Mouse (Mus musculus) forebrain, embryonic 16.5 days (tissue): ENCODE results near the gene Gstt2. TPM values are rescaled to one million over a fixed set of nuclear protein-coding genes. Genes with fewer than 3 reads are reported as not detected.

Experiments used
- ATAC-seq: fragments of 200-750 bp; cut with Nextera tagmentation; 2 replicates; pipeline ENCODE4 v1.8.0; 2017; ENCODE audit warnings: mild to moderate bottlenecking, moderate library complexity
- H3K27ac ChIP-seq: fragments of 300-500 bp; sonication (generic); 2 replicates; pipeline ENCODE4 v1.5.1; 2014; ENCODE audit warnings: low read length, control low read depth
- H3K27me3 ChIP-seq: fragments of 300-500 bp; sonication (generic); replicated peaks from 2 replicates; pipeline ENCODE4 v1.6.1; 2014; ENCODE audit warnings: low read length; ENCODE audit not compliant: control insufficient read depth, insufficient read depth
- H3K36me3 ChIP-seq: fragments of 300-500 bp; sonication (generic); 2 replicates; pipeline ENCODE4 v1.6.1; 2014; ENCODE audit not compliant: control insufficient read depth, insufficient read depth
- H3K4me1 ChIP-seq: fragments of 300-500 bp; sonication (generic); replicated peaks from 2 replicates; pipeline ENCODE4 v1.6.1; 2014; ENCODE audit warnings: low read length; ENCODE audit not compliant: control insufficient read depth, insufficient read depth
- H3K4me2 ChIP-seq: fragments of 300-500 bp; sonication (generic); 2 replicates; pipeline ENCODE4 v1.6.1; 2014; ENCODE audit warnings: mild to moderate bottlenecking, low read length, control low read depth
- H3K4me3 ChIP-seq: fragments of 300-500 bp; sonication (generic); replicated peaks from 2 replicates; pipeline ENCODE4 v1.5.1; 2014; ENCODE audit warnings: mild to moderate bottlenecking, low read length, control low read depth
- H3K9ac ChIP-seq: fragments of 300-500 bp; sonication (generic); replicated peaks from 2 replicates; pipeline ENCODE4 v1.6.1; 2014; ENCODE audit warnings: low read depth, low read length, control low read depth
- H3K9me3 ChIP-seq: fragments of 300-500 bp; sonication (generic); 2 replicates; pipeline ENCODE4 v1.6.1; 2016; ENCODE audit warnings: low read length; ENCODE audit not compliant: control insufficient read depth
- WGBS: fragments of 180-500 bp; shearing (Covaris S2); extraction: QIAGEN DNeasy Blood & Tissue Kit; methylation state at CpG from one replicate; pipeline ENCODE4 v1.1.7; 2014; 5-methylcytosine and 5-hydroxymethylcytosine counted together
- polyA plus RNA-seq: library from polyadenylated mRNA; unstranded; fragments of >200 nt; fragmentation: Nextera tagmentation; extraction: Ambion mirVana; gene quantifications from 2 replicates; pipeline ENCODE4 v1.2.1, GENCODE M21; 2015

Gene Gstt2
- polyA plus RNA-seq, 1 experiment from 2014 or later: 4.2 TPM

- no peak for ATAC-seq
- peaks cover 33% of the 10 kb centered on the region for H3K4me1 ChIP-seq
- no peaks in the 10 kb centered on the region for H3K36me3 ChIP-seq
- H3K27me3 ChIP-seq: peaks cover 10% of the 10 kb centered on the region
- H3K4me3 ChIP-seq: peak overlapping the region; percentile 35
- no peaks in the 10 kb centered on the region for H3K9me3 ChIP-seq
- H3K4me2 ChIP-seq: peak overlapping the region; percentile 52
- 18% methylated on average over 21 of the region's 21 CpGs for WGBS
- no peak overlapping the region for H3K27ac ChIP-seq
- H3K9ac ChIP-seq: no peak overlapping the region
These were observed 3.7 kb downstream of the Gstt2 start for GRCm38 (mm10) chr10:75833456-75834080.

DNA sequence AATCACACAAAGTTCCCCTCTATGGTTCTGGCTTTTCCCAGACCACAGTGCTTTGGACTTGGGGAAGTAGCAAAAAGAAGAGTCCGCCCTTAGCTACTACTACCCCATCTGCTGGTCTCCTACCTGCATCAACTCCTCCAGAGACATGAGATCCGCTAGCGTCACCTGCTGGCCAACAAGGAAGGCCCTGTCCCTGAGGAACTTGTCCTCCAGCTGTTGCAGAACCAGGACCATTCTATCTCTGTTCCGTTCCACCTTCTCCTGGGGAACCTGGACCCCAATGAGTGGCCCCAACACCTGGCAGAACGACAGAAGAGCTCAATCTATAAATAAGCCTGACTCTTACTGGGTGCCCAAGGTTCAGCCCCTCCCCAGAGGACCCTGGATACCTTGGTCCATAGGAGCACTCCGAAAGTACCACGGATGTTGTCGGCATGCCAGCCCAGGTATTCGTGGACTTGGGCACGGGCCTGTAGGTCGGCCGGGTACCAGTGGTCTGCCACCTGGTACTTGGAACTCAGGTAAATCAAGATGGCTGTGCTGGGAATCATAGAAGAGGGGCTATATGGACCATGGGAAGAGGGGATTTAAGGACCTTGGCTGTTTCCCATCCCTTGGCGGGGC, 4.8 kb downstream of the Gstt2 start:
- no peaks in the 10 kb centered on the region for H3K9me3 ChIP-seq

DNA sequence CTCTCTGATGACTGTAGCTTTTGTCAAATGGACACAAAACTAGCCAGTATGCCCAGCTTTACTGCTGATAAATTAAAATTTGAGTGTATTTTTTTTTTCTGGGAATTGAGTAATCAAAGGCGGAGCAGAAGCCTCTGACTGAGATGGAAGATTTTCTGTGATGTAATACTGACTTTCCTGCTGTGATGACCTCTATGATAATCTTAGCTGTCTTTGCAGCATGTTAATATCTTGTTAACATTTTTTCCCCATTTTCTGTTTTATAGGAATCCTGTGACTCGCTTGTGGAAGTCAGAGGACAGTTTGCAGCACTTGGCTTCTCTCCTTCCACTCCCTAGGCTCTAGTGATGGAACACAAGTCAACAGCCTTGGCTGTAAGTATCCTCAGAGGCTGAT, 7.0 kb downstream of the Gstt2 start:
- ATAC-seq: no peak
- Histone ChIP-seq H3K36me3 (no peaks in the 10 kb centered on the region), H3K27ac (no peak overlapping the region), H3K9me3 (no peaks in the 10 kb centered on the region), H3K4me3 (no peak overlapping the region), H3K9ac (no peak overlapping the region), H3K27me3 (peaks cover 10% of the 10 kb centered on the region), H3K4me2 (no peak overlapping the region), H3K4me1 (peaks cover 20% of the 10 kb centered on the region)
- 88% methylated on average over 2 of the region's 2 CpGs for WGBS

More for the DNA sequence above, 4.8 kb downstream of the Gstt2 start:
- H3K9ac ChIP-seq: no peak overlapping the region
- H3K36me3 ChIP-seq: no peaks in the 10 kb centered on the region
- H3K4me3 ChIP-seq: no peak overlapping the region
- no peak overlapping the region for H3K4me2 ChIP-seq
- H3K27ac ChIP-seq: no peak overlapping the region
- WGBS: 70% methylated on average over 13 of the region's 13 CpGs
- H3K4me1 ChIP-seq: peaks cover 32% of the 10 kb centered on the region
- no peak for ATAC-seq
- peaks cover 10% of the 10 kb centered on the region for H3K27me3 ChIP-seq

DNA sequence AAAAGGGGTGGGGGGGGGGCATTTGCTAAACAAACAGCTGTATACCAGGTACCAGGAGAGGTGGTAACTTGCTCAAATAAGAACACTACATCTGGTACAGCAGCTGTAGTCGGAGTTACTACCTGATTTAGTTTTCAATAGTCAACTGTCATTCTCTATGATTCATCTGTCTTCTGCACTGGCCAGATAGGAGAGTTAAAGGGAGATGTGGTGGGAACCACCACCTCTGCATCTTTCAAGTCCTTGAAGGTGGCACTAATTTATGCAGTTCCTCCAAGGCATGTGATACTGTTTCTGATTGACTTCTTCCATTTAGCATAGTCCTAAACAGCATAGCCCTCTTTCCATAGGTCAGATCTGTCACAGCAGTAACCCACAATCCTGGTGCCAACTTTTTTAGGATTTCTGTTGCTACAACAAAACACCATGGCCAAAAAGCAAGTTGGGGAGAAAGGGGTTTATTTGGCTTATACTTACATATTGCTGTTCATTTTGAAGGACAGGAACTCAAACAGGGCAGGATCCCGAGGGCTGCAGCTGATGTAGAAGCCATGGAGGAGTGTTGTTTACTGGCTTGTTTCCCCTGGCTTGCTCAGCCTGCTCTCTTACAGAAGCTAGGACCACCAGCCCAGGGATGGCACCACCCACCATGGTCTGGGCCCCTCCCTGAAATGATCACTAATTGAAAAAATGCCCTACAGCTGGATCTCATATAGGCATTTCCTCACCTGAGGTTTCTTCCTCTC, 7.5 kb downstream of the Gstt2 start:
- peaks cover 7% of the 10 kb centered on the region for H3K27me3 ChIP-seq
- no peak overlapping the region for H3K9ac ChIP-seq
- no peak for ATAC-seq
- H3K4me2 ChIP-seq: no peak overlapping the region
- WGBS: 90% methylated on average over 2 of the region's 2 CpGs
- H3K27ac ChIP-seq: no peak overlapping the region
- no peak overlapping the region for H3K4me3 ChIP-seq
- H3K36me3 ChIP-seq: no peaks in the 10 kb centered on the region
- H3K9me3 ChIP-seq: no peaks in the 10 kb centered on the region
- peaks cover 17% of the 10 kb centered on the region for H3K4me1 ChIP-seq

- Histone ChIP-seq H3K9ac (no peak overlapping the region), H3K27me3 (no peaks in the 10 kb centered on the region), H3K9me3 (no peaks in the 10 kb centered on the region), H3K4me2 (no peak overlapping the region), H3K4me1 (peaks cover 9% of the 10 kb centered on the region), H3K36me3 (no peaks in the 10 kb centered on the region), H3K27ac (no peak overlapping the region), H3K4me3 (no peak overlapping the region)
- peak; percentile 83 for ATAC-seq
These were observed 8.7 kb downstream of the Gstt2 start for GRCm38 (mm10) chr10:75828500-75828931.

GRCm38 (mm10) chr10:75827668-75828360, 9.4 kb downstream of the Gstt2 start:
- ATAC-seq: no peak

GRCm38 (mm10) chr10:75824530-75824929, 12.7 kb downstream of the Gstt2 start:
- Histone ChIP-seq H3K4me3 (no peak overlapping the region), H3K4me2 (no peak overlapping the region), H3K36me3 (no peaks in the 10 kb centered on the region), H3K9me3 (no peaks in the 10 kb centered on the region), H3K4me1 (peaks cover 9% of the 10 kb centered on the region), H3K27me3 (no peaks in the 10 kb centered on the region), H3K9ac (no peak overlapping the region), H3K27ac (no peak overlapping the region)
- 91% methylated on average over 4 of the region's 4 CpGs for WGBS
- ATAC-seq: no peak

More at GRCm38 (mm10) chr10:75827668-75828360, 9.4 kb downstream of the Gstt2 start:
- Histone ChIP-seq H3K27me3 (no peaks in the 10 kb centered on the region), H3K36me3 (no peaks in the 10 kb centered on the region), H3K27ac (no peak overlapping the region), H3K4me1 (peaks cover 9% of the 10 kb centered on the region), H3K9me3 (no peaks in the 10 kb centered on the region), H3K4me3 (no peak overlapping the region), H3K9ac (no peak overlapping the region), H3K4me2 (no peak overlapping the region)
- 82% methylated on average over 4 of the region's 4 CpGs for WGBS

- WGBS: 88% methylated on average over 1 of the region's 1 CpGs
- Histone ChIP-seq H3K27me3 (no peaks in the 10 kb centered on the region), H3K4me1 (peaks cover 8% of the 10 kb centered on the region), H3K4me2 (no peak overlapping the region), H3K27ac (no peak overlapping the region), H3K9ac (no peak overlapping the region), H3K9me3 (no peaks in the 10 kb centered on the region), H3K36me3 (no peaks in the 10 kb centered on the region), H3K4me3 (no peak overlapping the region)
- ATAC-seq: no peak
These were observed 13.4 kb downstream of the Gstt2 start for GRCm38 (mm10) chr10:75823782-75824181.

DNA sequence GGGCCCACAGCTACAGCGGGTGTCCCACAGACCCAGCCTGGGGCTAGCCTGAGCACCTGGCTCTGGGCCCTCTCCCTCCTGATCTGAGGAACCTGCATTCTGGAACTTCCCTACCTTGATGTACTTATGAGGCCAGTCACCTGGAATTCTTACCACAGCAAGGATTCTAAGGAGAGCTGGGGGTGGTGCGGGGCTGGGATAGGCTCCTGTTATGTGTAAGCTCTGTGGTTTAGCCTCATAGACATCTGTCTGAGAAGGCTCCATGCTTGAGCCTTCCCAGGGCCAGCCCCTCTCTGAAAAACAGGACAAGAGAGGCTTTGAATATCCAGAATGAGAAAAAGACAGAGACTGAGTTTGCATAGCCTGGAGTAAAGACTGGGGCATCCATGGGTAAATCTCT, 14.8 kb downstream of the Gstt2 start, which contains the start of gene Gstt4:
Gene Gstt4 (minus strand): TSS at position 101 of the 400 bp plus-strand sequence.
- H3K4me1 ChIP-seq: peaks cover under 1% of the 10 kb centered on the region; the same call in 1 of the 2 replicates
- H3K9ac ChIP-seq: no peak within 1 kb of the TSS
- WGBS: 94% methylated on average over 2 of the region's 2 CpGs
- H3K9me3 ChIP-seq: no peaks in the 10 kb centered on the region
- H3K4me2 ChIP-seq: no peak within 1 kb of the TSS
- H3K27ac ChIP-seq: no peak within 1 kb of the TSS
- no peaks in the 10 kb centered on the region for H3K27me3 ChIP-seq
- ATAC-seq: no peak
- no peaks in the 10 kb centered on the region for H3K36me3 ChIP-seq
- H3K4me3 ChIP-seq: no peak within 1 kb of the TSS
